Mouse (Mus musculus) ovary, postnatal 36 days (tissue): Measurements from ENCODE around the gene Prkag3.
A peak's percentile ranks its signal among the peaks of the same experiment; 100 is the strongest.

Experiments used
- DNase-seq: peaks from one replicate; pipeline ENCODE4 v3.0.0; 2022; ENCODE audit warnings: low spot score, mixed read lengths

The Prkag3 gene

DNA sequence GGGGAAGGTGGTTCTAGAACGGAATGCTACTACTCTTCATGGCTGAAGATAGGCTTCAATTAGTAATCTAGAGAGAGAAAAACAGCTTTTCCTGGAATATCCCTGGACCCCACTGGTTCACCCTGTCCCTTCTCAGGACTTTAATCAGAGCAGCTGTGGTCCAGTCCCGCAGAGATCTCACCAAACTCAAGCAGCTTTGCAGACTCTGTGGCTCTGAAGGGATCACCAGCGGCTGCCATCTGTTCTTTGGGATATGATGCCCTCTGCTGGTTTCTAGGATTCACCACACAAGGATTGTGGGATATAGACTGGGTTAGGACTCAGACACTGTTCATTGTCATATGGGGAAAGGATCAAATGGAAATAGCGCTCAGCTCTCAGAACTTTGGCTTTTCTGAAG is 10.8 kb upstream of the Prkag3 start:
- no peak for DNase-seq

DNA sequence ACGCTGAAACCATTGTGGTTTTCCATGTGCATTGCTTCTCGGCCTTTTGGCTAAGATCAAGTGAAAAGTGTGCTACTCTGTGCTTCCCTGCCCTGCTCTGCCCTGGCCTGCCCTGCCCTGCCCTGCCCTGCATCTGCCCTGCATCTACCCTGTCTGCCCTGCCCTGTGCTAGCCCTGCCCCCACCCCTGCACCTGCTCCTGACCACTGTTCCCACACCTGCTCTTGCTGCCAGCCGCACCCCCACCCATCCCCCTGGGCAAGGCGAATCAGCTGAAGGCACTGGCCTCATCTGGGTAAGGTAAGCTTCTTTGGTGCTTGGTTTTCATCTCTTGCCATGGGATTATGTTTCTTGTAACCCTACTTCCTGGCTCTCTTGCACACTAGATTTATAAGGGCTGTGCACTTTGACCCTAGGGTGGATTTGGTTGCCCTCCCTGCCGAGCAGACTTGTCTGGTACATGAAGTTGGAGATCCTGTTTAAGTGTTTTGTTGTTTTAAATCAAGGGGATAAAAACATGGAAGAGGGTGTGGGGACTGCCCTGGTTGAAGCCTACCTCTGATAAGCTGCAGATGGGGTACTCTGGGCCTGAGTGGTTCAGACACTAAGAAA is 5.3 kb upstream of the Prkag3 start:
- DNase-seq = no peak

DNA sequence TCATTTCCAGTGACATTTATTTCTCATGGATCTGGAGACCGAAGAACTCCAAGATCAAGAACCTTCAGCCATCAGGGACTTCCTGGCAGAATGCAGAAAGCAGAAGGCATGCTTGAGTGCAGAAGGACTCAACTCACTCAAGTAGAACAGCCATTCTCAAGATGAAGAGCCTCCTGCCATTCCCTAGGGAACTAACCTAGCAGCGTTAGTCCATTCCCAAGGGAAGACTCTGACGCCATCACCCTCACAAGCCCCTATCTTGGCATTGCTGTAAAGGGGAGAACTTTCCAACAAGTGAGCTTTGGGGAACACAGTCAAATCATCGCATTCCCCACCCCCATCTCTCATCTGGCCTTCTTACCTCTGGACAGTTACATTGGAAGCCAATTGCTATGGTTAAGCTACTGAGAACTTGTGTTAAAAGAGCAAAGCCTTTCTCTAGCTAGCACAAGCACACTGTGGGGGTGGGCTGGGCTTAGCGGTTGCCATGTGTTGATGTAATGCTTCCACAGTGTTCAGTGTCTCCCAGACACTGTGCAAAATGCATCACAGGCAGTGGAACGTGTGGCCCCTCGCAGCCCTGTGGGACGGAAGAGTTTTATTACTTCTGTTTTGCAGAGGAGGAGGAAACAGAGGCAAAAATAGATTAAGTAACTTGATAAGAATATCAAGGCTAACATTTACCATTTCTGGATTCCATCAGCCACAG is 4.4 kb upstream of the Prkag3 start:
- no peak for DNase-seq

DNA sequence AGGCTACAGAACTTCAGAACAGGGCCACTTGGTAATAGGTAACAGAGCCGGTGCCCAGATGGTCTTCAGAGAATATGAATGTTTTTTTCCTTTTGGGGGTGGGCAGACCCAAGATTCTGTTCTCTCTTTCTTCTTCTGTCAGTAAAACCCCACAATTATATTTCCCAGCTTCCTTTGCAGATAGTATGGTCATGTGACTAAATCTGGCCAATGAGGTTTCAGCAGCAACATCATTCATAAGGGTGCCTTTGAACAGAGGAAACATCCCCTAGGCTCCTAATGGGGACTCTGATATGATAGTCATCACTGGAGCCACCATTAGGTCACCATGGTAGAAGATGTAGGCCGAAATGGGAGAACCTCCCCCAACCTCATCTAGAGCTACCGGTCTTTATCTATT is 3.8 kb upstream of the Prkag3 start:
- DNase-seq = no peak

DNA sequence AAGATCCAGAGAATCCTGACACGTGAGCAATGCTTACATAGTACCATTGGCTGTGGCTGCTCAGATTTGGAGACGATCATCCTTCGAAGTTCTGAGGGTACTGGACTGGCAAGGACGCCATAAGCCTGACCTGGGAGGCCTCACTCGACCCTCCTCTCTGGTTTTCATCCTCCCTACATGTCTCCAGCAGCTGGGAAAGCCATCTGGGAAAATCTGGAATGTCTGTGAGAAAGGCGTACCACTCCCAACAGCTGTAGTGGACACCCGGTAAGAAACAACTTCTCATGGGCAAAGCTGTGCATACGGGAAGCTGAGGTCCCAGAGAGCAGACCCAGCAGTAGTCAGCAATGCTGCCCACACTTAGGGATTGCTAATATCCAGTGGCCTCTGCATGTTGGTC is 3.1 kb upstream of the Prkag3 start:
- no peak for DNase-seq

GRCm38 (mm10) chr1:74750683-74751082 is 1.7 kb upstream of the Prkag3 start:
- no peak for DNase-seq

- peak; percentile 25 for DNase-seq
These were observed 280 bp upstream of the Prkag3 start for GRCm38 (mm10) chr1:74749301-74749700.

- no peak for DNase-seq
These were observed 1.7 kb downstream of the Prkag3 start for GRCm38 (mm10) chr1:74747335-74747734.

DNA sequence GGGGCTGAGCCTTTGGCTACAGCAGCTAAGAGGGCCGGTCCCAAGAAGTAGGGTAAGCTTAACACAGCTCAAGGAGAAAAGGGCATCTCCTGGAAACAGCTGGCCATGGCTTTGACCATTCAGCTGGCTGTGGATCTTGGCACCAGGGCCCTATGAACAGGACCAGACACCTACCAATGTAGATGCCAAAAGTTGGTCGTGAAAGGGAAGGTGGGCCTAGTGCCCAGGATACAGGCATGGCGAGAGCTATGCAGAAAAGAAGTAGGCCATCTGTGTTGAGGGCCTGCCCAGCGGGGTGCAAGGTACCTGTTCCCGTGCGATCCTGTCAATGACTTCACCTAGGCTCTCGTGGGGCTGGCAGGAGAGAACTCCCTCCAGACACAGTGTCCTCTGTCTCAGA is 8.2 kb downstream of the Prkag3 start:
- no peak for DNase-seq

DNA sequence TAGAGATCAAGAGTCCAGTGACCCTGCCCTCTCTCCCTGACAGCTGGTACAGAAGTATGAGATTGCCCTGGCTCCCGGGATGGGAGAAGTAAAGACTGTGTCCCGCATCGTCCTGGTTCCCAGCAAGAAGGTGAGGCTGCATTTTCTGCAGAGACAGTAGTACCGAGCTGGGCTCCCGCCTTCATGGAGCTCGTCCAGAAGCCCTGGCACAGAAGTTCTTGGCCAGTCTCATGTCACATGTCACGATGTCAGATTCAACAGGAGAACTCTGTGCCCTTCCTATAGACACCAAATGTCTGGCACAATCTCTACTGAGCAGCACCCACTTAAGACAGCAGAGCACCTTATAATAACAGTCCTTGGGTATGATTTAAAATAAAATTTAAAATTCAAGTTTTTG is 11.5 kb downstream of the Prkag3 start:
- no peak for DNase-seq

DNA sequence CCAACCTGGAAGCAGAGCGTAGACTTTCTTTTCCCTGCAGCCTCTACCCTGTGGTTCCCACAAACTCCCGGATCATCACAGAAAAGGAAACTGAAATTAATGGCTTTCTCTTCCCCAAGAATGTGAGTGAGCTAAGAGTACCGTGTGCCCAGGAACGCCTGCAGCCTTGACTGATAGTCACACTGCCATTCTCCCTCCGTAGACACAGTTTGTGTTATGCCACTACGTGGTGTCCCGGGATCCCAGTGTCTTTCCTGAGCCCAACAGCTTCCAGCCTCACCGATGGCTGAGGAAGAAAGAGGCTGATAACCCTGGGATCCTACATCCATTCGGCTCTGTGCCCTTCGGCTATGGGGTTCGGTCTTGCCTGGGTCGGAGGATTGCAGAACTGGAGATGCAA is 12.0 kb downstream of the Prkag3 start:
- DNase-seq = no peak

DNA sequence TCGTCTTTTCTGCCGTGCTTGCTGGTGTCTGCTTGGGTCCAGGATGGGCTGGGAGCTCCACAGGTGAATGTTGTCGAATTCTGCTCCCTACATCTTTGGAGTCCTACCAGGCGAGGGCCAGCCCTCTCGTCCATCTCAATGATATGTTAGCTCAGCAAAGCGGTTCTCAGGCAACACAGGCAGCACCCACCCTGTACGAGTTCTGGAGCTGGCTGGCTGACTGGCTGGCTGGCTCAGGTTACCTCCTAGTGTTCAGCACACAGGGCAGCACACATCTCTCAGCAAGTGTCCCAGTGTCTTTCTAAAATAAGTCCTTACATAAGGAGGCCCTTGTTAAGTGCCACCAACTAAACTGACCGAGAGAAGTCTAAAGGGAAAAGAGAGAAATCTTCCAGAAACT is 20.6 kb downstream of the Prkag3 start:
- no peak for DNase-seq

- no peak for DNase-seq
These were observed 22.3 kb downstream of the Prkag3 start for GRCm38 (mm10) chr1:74726674-74727073.

- no peak for DNase-seq
These were observed 22.9 kb downstream of the Prkag3 start for GRCm38 (mm10) chr1:74726114-74726513.

DNA sequence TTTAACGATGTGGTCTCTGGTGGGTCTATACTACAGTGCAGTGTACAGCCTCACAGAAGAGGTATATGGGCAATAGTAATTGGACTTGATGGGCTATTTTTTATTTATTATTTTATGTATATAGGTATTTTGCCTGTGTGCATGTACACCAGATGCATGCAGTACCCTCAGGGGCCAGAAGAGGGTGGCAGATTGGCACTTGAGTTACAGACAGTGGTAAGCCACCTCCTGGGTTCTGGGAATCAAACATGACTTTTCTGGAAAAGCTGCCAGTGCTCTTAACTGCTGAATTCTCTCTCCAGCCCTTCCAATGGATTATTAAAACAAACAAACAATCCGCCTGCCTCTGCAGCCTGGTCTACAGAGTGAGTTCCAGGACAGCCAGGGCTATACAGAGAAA is 25.3 kb downstream of the Prkag3 start:
- no peak for DNase-seq

- no peak for DNase-seq
These were observed 27.4 kb downstream of the Prkag3 start for GRCm38 (mm10) chr1:74721657-74722056.

- no peak for DNase-seq
These were observed 29.7 kb downstream of the Prkag3 start for GRCm38 (mm10) chr1:74719281-74719680.

DNA sequence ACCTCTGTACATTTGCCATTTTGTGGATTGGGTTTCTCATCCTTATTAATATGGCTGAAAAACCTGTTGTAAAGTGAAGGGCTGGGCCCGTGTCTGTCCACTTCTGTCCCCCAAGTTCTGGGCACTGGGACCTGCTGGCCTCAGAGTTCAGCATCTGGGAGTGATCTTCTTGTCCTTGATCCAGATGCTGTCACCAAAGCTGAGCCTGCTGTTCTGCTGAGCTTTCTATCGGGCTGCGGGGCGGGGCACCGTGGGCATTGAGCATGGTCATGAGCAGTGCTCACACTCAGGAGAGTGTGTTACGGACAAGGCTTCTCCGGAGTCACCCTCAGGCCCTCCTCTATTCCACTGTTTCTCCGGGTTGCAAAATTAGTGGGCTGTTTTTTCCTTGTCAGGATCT is 30.9 kb downstream of the Prkag3 start:
- no peak for DNase-seq

GRCm38 (mm10) chr1:74715886-74716285 is 33.1 kb downstream of the Prkag3 start:
- no peak for DNase-seq

GRCm38 (mm10) chr1:74715468-74715867 is 33.6 kb downstream of the Prkag3 start:
- DNase-seq = no peak

DNA sequence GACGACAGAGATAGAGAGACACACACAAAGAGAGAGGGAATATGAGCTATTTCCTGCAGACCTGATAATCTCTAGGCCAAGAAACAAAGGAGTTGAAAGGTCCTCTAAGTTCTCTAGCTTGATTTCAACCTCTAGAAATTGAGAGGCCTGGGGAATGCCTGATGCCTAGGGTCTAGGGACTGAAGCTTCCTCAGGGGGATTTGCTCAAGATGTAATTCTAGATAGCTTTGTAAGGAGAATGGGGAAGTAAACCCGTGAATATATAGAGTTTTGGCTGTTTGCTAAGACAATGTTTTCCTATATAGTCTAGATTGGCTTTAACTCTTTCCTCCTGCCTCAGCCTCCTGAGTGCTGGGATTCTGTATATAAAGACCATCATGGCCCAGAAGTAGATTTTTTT is 34.1 kb downstream of the Prkag3 start:
- DNase-seq = no peak

DNA sequence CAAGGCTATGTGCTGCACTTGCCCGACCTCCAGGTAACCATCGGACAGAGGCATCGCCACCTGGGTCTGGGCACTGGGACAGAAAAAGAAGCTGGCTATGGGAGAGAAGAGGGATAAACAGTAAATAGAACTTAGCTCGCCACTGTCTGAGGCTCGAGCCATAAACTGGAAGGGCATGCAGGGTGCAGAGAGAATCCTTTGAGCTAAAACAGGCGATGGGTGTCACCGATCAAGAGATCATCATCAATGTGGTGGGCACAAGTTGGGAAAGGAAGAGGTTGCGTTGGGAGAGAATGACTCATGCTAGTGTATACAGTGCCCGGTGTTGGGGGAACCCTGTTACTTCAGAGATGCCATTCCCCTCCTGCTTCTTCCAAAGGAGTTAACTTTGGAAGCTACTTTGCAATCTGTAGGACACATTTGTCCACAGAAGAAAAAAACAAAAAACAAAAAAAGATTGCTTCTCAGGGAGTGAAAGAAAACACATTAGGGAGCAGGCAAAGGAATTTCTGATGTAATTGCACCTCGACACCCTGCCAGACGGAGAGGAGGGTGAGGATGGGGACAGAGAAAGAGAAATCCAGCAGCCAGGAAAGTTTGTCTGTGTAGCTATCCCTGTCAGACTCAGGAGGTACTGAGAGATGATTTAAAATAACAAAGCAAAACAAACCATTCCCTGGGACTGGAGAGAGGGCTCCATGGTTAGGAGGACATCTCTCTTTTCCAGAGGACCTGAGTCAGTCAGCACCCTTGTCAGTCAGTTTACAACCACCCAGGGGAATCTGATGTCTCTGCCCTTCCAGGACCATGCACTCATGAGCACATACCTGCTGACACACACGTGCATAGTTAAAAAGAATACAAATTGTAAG is 34.9 kb downstream of the Prkag3 start:
- no peak for DNase-seq
